Mouse (Mus musculus) brain, embryonic 14.5 days (tissue): ENCODE results near the gene Znrd1.

Experiments
- CTCF ChIP-seq: fragments of 200-500 bp; IDR thresholded peaks from 2 replicates; pipeline ENCODE4 v1.5.1; 2012; ENCODE audit warnings: inconsistent platforms, mild to moderate bottlenecking, moderate library complexity, borderline replicate concordance; ENCODE audit not compliant: insufficient read depth, insufficient read length; ENCODE audit errors: extremely low read depth
- POLR2A ChIP-seq: fragments of 200-500 bp; IDR thresholded peaks from 2 replicates; pipeline ENCODE4 v1.6.1; 2012; ENCODE audit warnings: mild to moderate bottlenecking, inconsistent platforms, borderline replicate concordance; ENCODE audit not compliant: poor library complexity, insufficient read depth, insufficient read length, severe bottlenecking; ENCODE audit errors: extremely low read depth

- TF ChIP-seq CTCF (no peak), POLR2A (no peak)
Observed at GRCm38 (mm10) chr17:36966875-36967274, 8.5 kb upstream of the Znrd1 start.
